Mouse (Mus musculus): ENCODE measurements around the gene Klra2.
"Not testable (repeated sequence)": the region's sequence is repeated elsewhere in the genome, so short reads cannot be mapped to it uniquely, and the experiment has no call there.

Gene Klra2

DNA sequence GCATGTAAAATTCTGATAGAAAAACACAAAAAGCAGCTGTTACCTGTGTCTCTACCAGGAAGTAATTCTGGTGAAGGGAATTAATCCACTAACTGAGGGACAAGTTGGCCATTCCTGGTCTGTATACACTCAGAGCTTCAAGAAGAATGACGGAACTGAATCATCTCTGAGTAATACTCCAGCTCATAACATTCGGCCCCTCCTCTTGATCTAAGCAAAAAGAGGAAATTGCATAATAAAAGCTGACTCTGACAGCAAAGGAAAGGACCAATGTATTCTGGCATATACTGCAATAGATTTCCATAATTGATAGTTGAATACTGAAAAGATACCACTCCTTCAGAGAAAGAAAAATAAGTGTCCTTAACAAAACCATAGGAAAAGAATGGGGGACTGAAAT, at the start of gene Klra2:
Gene Klra2, minus strand, starts transcription at position 157 of the 400 bp plus-strand sequence.
- DNase-seq, result no peak

DNA sequence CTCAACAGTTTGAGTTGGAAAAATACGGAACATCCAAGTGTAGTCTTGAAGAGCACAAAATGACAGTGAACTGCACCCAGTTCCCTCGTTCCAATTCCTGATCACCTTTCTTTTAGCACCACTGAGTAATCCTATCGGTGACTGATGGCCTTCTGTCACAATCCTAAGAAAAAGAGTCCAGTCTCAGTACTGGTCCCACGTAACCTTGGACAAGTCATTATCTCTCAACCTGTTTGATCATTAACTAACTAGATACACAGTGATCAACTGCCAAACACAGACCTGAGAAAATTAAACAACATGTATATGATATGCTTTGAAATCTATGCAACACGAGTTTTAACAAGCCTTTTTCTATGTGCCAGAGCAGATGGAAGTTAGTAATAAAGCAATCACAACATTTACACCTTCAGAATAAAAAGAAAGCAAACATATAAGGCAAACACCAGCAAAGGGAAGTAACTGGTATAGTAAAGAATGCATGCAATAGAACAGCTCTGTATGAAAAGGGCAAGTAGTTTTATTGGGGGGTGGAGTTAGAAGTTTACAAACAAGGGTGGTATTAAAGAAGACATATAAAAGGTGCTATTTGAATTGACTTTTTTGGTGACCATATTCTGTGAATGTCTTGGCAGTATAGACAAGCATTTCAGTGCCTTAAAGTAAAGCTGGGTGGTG, 47.4 kb upstream of the Klra2 start:
- DNase-seq, result no peak

GRCm38 (mm10) chr6:131293916-131294315, 46.8 kb upstream of the Klra2 start:
- DNase-seq, result no peak

DNA sequence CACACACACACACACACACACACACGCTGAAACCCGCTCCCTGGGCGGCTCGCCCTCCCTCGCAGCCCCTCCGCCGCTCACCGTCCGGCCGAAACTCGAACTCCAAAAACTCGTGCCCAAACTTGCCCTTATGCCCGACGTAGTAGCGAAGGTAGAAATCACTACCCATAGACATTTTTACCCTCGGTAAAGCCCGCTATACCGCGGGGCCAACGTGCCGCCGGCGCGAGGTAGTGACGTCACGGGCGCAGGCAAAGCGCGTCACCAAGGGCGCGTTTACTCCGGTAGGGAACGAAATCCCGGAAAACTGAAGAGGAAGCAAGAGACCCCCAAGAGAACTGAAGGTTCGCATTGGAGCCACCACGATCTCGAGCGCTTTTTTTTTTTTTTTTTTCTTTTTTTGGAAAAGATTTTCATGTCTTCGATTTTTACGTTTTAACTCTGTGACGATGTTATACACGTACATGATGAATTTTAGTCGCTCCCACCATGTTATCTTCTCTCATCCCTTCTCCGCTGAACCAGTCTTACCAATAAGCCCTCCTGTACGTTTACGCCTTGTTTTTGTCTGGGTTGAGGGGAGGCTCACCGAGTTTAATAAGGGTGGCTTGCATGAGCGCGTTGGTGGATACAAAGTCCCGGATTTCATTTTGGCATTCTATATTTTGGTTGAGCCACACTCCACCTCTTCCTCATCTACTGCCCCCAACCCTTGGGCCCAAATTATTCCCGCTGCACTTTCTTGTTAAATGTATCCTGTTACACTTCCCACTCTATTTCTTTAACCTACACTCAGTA, 46.0 kb upstream of the Klra2 start, which contains the start of gene Magohb:
Gene Magohb, minus strand, starts transcription at position 254 of the 798 bp plus-strand sequence.
- peak; percentile 65 for DNase-seq

GRCm38 (mm10) chr6:131292276-131292990, 45.3 kb upstream of the Klra2 start:
- DNase-seq, result no peak

DNA sequence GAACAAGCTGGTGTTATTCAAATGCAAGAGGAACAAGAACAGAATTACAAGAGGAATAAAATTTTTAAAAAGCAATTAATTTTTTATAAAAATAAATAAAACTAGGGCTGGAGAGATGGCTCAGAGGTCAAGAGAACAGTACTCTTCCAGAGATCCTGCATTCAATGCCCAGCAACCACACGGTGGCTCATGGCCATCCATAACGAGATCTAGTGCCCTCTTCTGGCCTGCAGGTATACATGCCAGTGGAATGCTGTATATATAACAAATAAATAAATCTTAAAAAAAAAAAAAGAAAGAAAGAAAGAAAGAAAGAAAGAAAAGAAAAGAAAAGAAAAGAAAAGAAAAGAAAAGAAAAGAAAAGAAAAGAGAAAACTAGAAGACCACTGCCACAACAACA, 43.3 kb upstream of the Klra2 start:
- no peak for DNase-seq

DNA sequence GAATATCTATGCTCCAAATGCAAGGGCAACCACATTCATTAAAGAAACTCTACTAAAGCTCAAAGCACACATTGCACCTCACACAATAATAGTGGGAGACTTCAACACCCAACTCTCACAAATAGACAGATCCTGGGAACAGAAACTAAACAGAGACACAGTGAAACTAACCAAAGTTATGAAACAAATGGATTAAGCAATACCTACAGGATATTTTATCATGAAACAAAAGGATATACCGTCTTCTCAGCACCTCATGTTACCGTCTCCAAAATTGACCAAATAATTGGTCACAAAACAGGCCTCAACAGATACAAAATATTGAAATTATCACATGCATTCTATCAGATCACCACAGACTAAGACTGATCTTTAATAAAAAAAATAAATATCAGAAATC, 31.0 kb upstream of the Klra2 start:
- DNase-seq, result not testable (repeated sequence)

GRCm38 (mm10) chr6:131276659-131277058, 29.5 kb upstream of the Klra2 start:
- no peak for DNase-seq

- no peak for DNase-seq
These were observed 25.1 kb upstream of the Klra2 start for GRCm38 (mm10) chr6:131272311-131272710.

DNA sequence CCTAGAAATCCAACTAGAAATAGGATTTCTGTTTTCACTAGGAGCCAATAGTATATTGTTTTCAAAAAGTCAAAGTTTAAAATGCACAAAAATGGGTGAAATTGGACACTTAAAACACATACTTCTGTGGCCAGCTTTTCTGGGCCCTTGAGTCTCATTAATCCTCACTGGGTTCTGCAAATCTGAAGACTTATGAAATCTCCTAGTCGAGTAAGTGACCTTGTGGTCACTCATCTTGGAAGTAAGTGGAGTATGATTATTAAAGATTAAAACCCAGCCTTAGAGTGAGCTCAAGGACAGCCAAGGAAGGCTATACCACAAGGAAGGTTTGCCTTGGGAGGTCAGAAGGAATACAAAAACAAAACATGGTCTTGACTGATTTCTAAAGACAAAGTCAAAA, 23.1 kb upstream of the Klra2 start:
- no peak for DNase-seq

- no peak for DNase-seq
These were observed 22.4 kb upstream of the Klra2 start for GRCm38 (mm10) chr6:131269599-131269998.

DNA sequence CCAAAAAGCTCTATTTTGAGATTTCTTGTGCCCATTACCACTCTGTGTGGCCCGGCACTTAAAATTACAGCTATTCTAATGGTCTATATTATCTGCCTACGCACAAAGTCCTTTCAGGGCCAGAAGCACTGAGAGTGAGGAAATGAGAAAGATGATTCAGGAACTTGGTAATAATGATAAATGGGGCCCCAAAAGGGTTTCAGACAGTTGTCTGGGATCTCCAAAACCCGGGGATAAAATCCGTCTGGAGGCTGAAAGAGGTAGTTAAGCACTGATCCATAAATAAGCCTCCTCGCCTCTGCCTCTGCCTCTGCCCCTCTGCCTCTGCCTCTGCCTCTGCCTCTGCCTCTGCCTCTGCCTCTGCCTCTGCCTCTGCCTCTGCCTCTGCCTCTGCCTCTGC, 17.0 kb upstream of the Klra2 start:
- DNase-seq, result no peak

DNA sequence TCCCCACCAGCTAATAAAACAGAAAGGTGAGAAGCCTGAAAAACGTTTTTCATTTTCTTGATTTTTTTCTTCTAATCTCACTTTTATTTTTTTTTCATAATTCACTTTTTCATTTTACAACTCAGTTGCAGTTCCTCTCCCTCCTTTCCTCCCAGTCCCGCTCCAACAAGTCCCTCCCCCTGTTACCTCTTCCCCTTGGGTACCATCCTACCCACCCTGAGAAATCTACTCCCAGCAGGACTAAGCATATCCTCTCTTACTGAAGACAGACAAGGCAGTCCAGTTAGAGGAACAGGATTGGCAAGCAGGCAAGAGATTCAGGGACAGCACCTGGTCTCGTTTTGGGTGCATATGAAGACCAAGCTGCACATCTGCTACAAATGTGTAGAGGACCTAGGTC, 15.6 kb upstream of the Klra2 start:
- no peak for DNase-seq

DNA sequence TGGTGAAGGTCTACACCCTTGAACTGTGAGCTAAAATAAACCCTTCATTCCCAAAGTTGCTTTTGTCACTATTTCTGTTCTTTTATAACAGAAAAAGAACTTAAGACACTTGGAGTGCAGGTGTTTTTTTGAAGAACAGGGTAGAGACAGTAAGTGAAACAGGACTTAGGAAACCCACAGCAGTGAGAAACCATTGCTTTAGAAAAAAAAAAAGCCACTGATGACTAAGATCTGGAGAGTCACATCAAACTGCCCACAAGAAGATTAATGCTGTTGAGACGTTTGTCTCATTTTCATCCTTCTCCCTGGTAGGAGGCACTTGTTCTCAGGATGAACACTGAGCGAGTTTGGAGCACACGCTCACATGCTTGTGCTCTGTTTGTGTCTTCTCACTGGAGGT, 14.8 kb upstream of the Klra2 start:
- DNase-seq, result no peak

DNA sequence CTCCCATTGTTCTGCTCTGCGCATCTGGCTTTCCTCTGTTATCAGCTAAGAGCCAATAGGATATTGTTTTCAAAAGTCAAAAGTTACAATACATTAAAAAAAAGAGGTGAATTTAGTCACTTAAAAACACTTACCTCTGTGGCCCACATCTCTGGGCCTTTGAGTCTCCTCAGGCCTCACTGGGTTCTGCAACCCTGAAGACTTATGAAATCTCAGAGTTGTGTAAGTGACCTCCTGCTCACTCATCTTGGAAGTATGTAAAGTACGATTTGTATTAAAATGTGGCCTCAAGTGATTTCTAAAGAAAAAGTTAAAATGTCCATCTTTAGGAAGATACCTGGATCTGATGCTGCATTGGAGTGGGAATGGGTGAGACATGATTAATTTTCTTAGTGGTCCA, 2.1 kb downstream of the Klra2 start:
- no peak for DNase-seq

All from kidney, adult 11 months (tissue).